Mouse (Mus musculus) liver, adult 2 months (tissue): ENCODE measurements around the gene Tm6sf1. TPM values are rescaled to one million over a fixed set of nuclear protein-coding genes. Genes with fewer than 3 reads are reported as not detected.

Source experiments
- DNase-seq: peaks from one replicate; pipeline ENCODE4 v3.0.0-alpha.2; 2011; ENCODE audit warnings: low read depth, low spot score; ENCODE audit errors: extremely low read depth
- H3K27ac ChIP-seq: fragments of 200-500 bp; replicated peaks from 2 replicates; pipeline ENCODE4 v1.5.1; 2012; ENCODE audit warnings: low read depth, mild to moderate bottlenecking, control low read depth, inconsistent platforms, low read length; ENCODE audit not compliant: insufficient read depth
- H3K27me3 ChIP-seq: fragments of 200-500 bp; 2 replicates; pipeline ENCODE4 v1.6.1; 2012; ENCODE audit warnings: mild to moderate bottlenecking, moderate library complexity, low read length, inconsistent platforms; ENCODE audit not compliant: control insufficient read depth, insufficient read depth
- H3K36me3 ChIP-seq: fragments of 200-500 bp; 2 replicates; pipeline ENCODE4 v1.6.1; 2012; ENCODE audit warnings: low read length, inconsistent platforms; ENCODE audit not compliant: control insufficient read depth, insufficient read depth
- H3K4me1 ChIP-seq: fragments of 200-500 bp; 2 replicates; pipeline ENCODE4 v1.6.1; 2011; ENCODE audit warnings: low read length; ENCODE audit not compliant: control insufficient read depth, insufficient read depth
- H3K4me3 ChIP-seq: fragments of 200-500 bp; 2 replicates; pipeline ENCODE4 v1.5.1; 2011; ENCODE audit warnings: low read depth, mild to moderate bottlenecking, control low read depth, low read length, moderate library complexity; ENCODE audit not compliant: insufficient read depth
- H3K79me2 ChIP-seq: fragments of 200-500 bp; 2 replicates; pipeline ENCODE4 v1.6.1; 2012; ENCODE audit warnings: inconsistent platforms, mild to moderate bottlenecking, low read length, moderate library complexity; ENCODE audit not compliant: control insufficient read depth, insufficient read depth
- H3K9ac ChIP-seq: fragments of 200-500 bp; 2 replicates; pipeline ENCODE4 v1.6.1; 2012; ENCODE audit warnings: low read depth, mild to moderate bottlenecking, control low read depth, inconsistent platforms, low read length
- CTCF ChIP-seq: fragments of 200-500 bp; IDR thresholded peaks from 2 replicates; pipeline ENCODE4 v1.5.1; 2011; ENCODE audit warnings: low read depth, low read length, control low read depth
- POLR2A ChIP-seq: fragments of 200-500 bp; IDR thresholded peaks from 2 replicates; pipeline ENCODE4 v1.6.1; 2011; ENCODE audit warnings: low read length, control low read depth; ENCODE audit not compliant: insufficient read depth; ENCODE audit errors: extremely low read depth
- WGBS: fragments of 180-500 bp; shearing (Covaris S2); methylation state at CpG from one replicate; pipeline ENCODE4 v1.1.7; 2018; 5-methylcytosine and 5-hydroxymethylcytosine counted together
- polyA plus RNA-seq: library from polyadenylated mRNA; depleted of rRNA; stranded (reverse); fragments of >200 nt; gene quantifications from 2 replicates; pipeline ENCODE4 v1.2.3, GENCODE M21; 2012
- total RNA-seq: library from RNA; depleted of rRNA; stranded (reverse); fragments of >200 nt; gene quantifications from 2 replicates; pipeline ENCODE4 v1.2.3, GENCODE M21; 2014

Gene Tm6sf1
- total and polyA plus RNA-seq, 2 experiments: 4.7 to 4.9 TPM

GRCm38 (mm10) chr7:81880286-81880685 is 21.5 kb downstream of the Tm6sf1 start:
- H3K27ac ChIP-seq: no peak overlapping the region
- H3K79me2 ChIP-seq: no peaks in the 10 kb centered on the region
- DNase-seq: no peak
- no peaks in the 10 kb centered on the region for H3K4me1 ChIP-seq
- no peaks in the 10 kb centered on the region for H3K36me3 ChIP-seq
- no peak overlapping the region for H3K4me3 ChIP-seq
- no peak for TF ChIP-seq POLR2A
- no peak for TF ChIP-seq CTCF
- WGBS: 62% methylated on average over 5 of the region's 5 CpGs
- H3K27me3 ChIP-seq: no peaks in the 10 kb centered on the region
- no peak overlapping the region for H3K9ac ChIP-seq

- no peak for TF ChIP-seq CTCF
- TF ChIP-seq POLR2A: no peak
- DNase-seq: no peak
- H3K4me3 ChIP-seq: no peak overlapping the region
- no peaks in the 10 kb centered on the region for H3K79me2 ChIP-seq
- no peaks in the 10 kb centered on the region for H3K4me1 ChIP-seq
- no peak overlapping the region for H3K27ac ChIP-seq
- H3K9ac ChIP-seq: no peak overlapping the region
- 96% methylated on average over 4 of the region's 4 CpGs for WGBS
- H3K27me3 ChIP-seq: no peaks in the 10 kb centered on the region
- no peaks in the 10 kb centered on the region for H3K36me3 ChIP-seq
These were observed 22.0 kb downstream of the Tm6sf1 start for GRCm38 (mm10) chr7:81880797-81881196.

- H3K27me3 ChIP-seq: no peaks in the 10 kb centered on the region
These were observed 22.8 kb downstream of the Tm6sf1 start for GRCm38 (mm10) chr7:81881600-81881999.

GRCm38 (mm10) chr7:81885128-81885527 is 26.3 kb downstream of the Tm6sf1 start:
- DNase-seq: no peak
- Histone ChIP-seq H3K9ac (no peak overlapping the region), H3K36me3 (no peaks in the 10 kb centered on the region), H3K27me3 (no peaks in the 10 kb centered on the region), H3K4me1 (no peaks in the 10 kb centered on the region), H3K79me2 (no peaks in the 10 kb centered on the region), H3K27ac (no peak overlapping the region), H3K4me3 (no peak overlapping the region)
- 92% methylated on average over 4 of the region's 4 CpGs for WGBS
- no peak for TF ChIP-seq POLR2A
- TF ChIP-seq CTCF: no peak

More at GRCm38 (mm10) chr7:81881600-81881999, 22.8 kb downstream of the Tm6sf1 start:
- DNase-seq: no peak
- 82% methylated on average over 3 of the region's 3 CpGs for WGBS
- Histone ChIP-seq H3K36me3 (no peaks in the 10 kb centered on the region), H3K9ac (no peak overlapping the region), H3K4me1 (no peaks in the 10 kb centered on the region), H3K79me2 (no peaks in the 10 kb centered on the region), H3K27ac (no peak overlapping the region), H3K4me3 (no peak overlapping the region)
- TF ChIP-seq CTCF (no peak), POLR2A (no peak)

GRCm38 (mm10) chr7:81899361-81899760 is 40.6 kb downstream of the Tm6sf1 start:
- TF ChIP-seq CTCF (no peak), POLR2A (no peak)
- DNase-seq: no peak
- Histone ChIP-seq H3K4me1 (no peaks in the 10 kb centered on the region), H3K9ac (no peak overlapping the region), H3K4me3 (no peak overlapping the region), H3K27me3 (no peaks in the 10 kb centered on the region), H3K36me3 (no peaks in the 10 kb centered on the region), H3K27ac (no peak overlapping the region), H3K79me2 (no peaks in the 10 kb centered on the region)
- 66% methylated on average over 11 of the region's 11 CpGs for WGBS

GRCm38 (mm10) chr7:81904094-81904493 is 45.3 kb downstream of the Tm6sf1 start:
- 70% methylated on average over 4 of the region's 4 CpGs for WGBS

More at GRCm38 (mm10) chr7:81904094-81904493, 45.3 kb downstream of the Tm6sf1 start:
- H3K27ac ChIP-seq: no peak overlapping the region
- no peak for DNase-seq
- H3K4me3 ChIP-seq: no peak overlapping the region
- H3K36me3 ChIP-seq: no peaks in the 10 kb centered on the region
- H3K27me3 ChIP-seq: no peaks in the 10 kb centered on the region
- no peaks in the 10 kb centered on the region for H3K79me2 ChIP-seq
- no peak overlapping the region for H3K9ac ChIP-seq
- TF ChIP-seq CTCF: no peak
- TF ChIP-seq POLR2A: no peak
- H3K4me1 ChIP-seq: no peaks in the 10 kb centered on the region
